22 mouse cellular contexts compared by ENCODE assay signal in genomic region chr9:121293187-121293586, GRCm38 (mm10). TPM values are rescaled to one million over a fixed set of nuclear protein-coding genes. Genes with fewer than 3 reads are reported as not detected.
DNase-seq lines count a peak whose midpoint lies in the region; ATAC-seq and TF ChIP-seq lines count a peak whose summit lies in the region.
"Had no signal": no experiment of that assay in that cellular context is flagged by ENCODE, and none has a peak within 500 bp of the region (broad histone marks: within the 10 kb centered on the region; RNA-seq: fewer than 3 reads in every experiment).

No protein-coding gene starts in this region.

- peak; percentile 80 for DNase-seq in heart, adult 11 months
- peak; percentile 37 for DNase-seq in testis, postnatal 10 days (ENCODE audit: low spot score)
- no peak for DNase-seq in testis, postnatal 14 days (ENCODE audit: low spot score)
- no peak for DNase-seq in thymus, adult 2 months
- DNase-seq: adrenal gland, adult 8-10 months; adrenal gland, postnatal 14 days; adrenal gland, postnatal 36 days; cerebellum, adult 18-20 months; cerebellum, adult 8-10 months; cerebellum, adult 9-11 months; cerebellum, postnatal 25 days; forebrain, postnatal 0 days had no signal

- H3K9me3 ChIP-seq in heart, embryonic 12.5 days (replicated peaks): peaks cover 11% of the 10 kb centered on the region; the same call in 1 of the 2 replicates
- H3K9me3 ChIP-seq: embryonic facial prominence, embryonic 12.5 days; forebrain, embryonic 13.5 days; forebrain, embryonic 15.5 days had no signal

- no peak overlapping the region for H3K27ac ChIP-seq in heart, embryonic 12.5 days (ENCODE audit: poor library complexity, severe bottlenecking)
- no peak overlapping the region for H3K27ac ChIP-seq in thymus, adult 2 months (ENCODE audit: control insufficient read depth, insufficient read depth, low read length)
- H3K27ac ChIP-seq: embryonic facial prominence, embryonic 10.5 days; embryonic facial prominence, embryonic 12.5 days; forebrain, embryonic 13.5 days; forebrain, embryonic 15.5 days had no signal

- peaks cover 5% of the 10 kb centered on the region; the same call in 1 of the 2 replicates for H3K27me3 ChIP-seq in heart, embryonic 12.5 days (replicated peaks)
- no peaks in the 10 kb centered on the region for H3K27me3 ChIP-seq in myocyte (ENCODE audit: control insufficient read depth, insufficient read depth, insufficient read length)
- no peaks in the 10 kb centered on the region for H3K27me3 ChIP-seq in thymus, adult 2 months (ENCODE audit: control insufficient read depth, insufficient read depth, low read length)
- H3K27me3 ChIP-seq: forebrain, embryonic 15.5 days; Patski had no signal

- peaks cover 4% of the 10 kb centered on the region for H3K79me2 ChIP-seq in myocyte (ENCODE audit: control insufficient read depth, insufficient read depth)

- no peak overlapping the region for H3K4me2 ChIP-seq in heart, embryonic 12.5 days
- H3K4me2 ChIP-seq in myocyte (ENCODE audit: low read depth): peak overlapping the region; percentile 30
- H3K4me2 ChIP-seq: embryonic facial prominence, embryonic 12.5 days; forebrain, embryonic 13.5 days; forebrain, embryonic 15.5 days had no signal

- no peak overlapping the region for H3K4me3 ChIP-seq in heart, embryonic 12.5 days
- H3K4me3 ChIP-seq in myocyte: no peak overlapping the region
- no peak overlapping the region for H3K4me3 ChIP-seq in thymus, adult 2 months (ENCODE audit: control insufficient read depth, insufficient read depth, low read length)
- H3K4me3 ChIP-seq: embryonic facial prominence, embryonic 10.5 days; embryonic facial prominence, embryonic 12.5 days; forebrain, embryonic 13.5 days; forebrain, embryonic 15.5 days had no signal

- ATAC-seq in heart, embryonic 12.5 days (ENCODE audit: insufficient number of reproducible peaks, low FRiP score): no peak
- ATAC-seq: activated CD4-positive, CD25-positive, alpha-beta regulatory T cell, adult 4 months; CD4-positive, CD25-positive, alpha-beta regulatory T cell, adult 4 months; forebrain, embryonic 13.5 days; forebrain, embryonic 15.5 days; forebrain, postnatal 0 days; Patski had no signal

- no peaks in the 10 kb centered on the region for H3K36me3 ChIP-seq in heart, embryonic 12.5 days
- no peaks in the 10 kb centered on the region for H3K36me3 ChIP-seq in myocyte (ENCODE audit: control insufficient read depth, insufficient read depth)
- H3K36me3 ChIP-seq in thymus, adult 2 months (ENCODE audit: control insufficient read depth, insufficient read depth, low read length): no peaks in the 10 kb centered on the region
- H3K36me3 ChIP-seq: embryonic facial prominence, embryonic 10.5 days; embryonic facial prominence, embryonic 12.5 days; forebrain, embryonic 15.5 days; G1E had no signal

- WGBS in heart, embryonic 12.5 days: 75% methylated on average over 7 of the region's 7 CpGs
- 85% methylated on average over 7 of the region's 7 CpGs for WGBS in thymus, adult 2 months

- no peak overlapping the region for H3ac ChIP-seq in myocyte (ENCODE audit: control insufficient read depth, insufficient read length)

- no peak overlapping the region for H3K9ac ChIP-seq in heart, embryonic 12.5 days
- H3K9ac ChIP-seq: embryonic facial prominence, embryonic 12.5 days; forebrain, embryonic 13.5 days; forebrain, embryonic 15.5 days; forebrain, postnatal 0 days had no signal

- no peaks in the 10 kb centered on the region for H3K4me1 ChIP-seq in heart, embryonic 12.5 days (replicated peaks)
- H3K4me1 ChIP-seq in thymus, adult 2 months (replicated peaks; ENCODE audit: control insufficient read depth, insufficient read depth, low read length): peaks cover 4% of the 10 kb centered on the region

- no peak for TF ChIP-seq POLR2A in myocyte (IDR thresholded peaks at IDR 0.05; ENCODE audit: insufficient read length, low read depth)
- TF ChIP-seq POLR2A in thymus, adult 2 months (IDR thresholded peaks at IDR 0.05; ENCODE audit: control insufficient read depth, extremely low read depth, insufficient read depth, low read length, poor library complexity): no peak

- TF ChIP-seq CTCF in thymus, adult 2 months (IDR thresholded peaks at IDR 0.05; ENCODE audit: borderline replicate concordance, control insufficient read depth, extremely low read depth, insufficient read depth, low read length, poor library complexity): no peak

TF ChIP-seq in myocyte, 11 proteins besides CTCF, POLR2A, EP300 and RAD21:
- no peak for TF ChIP-seq SRF (IDR thresholded peaks at IDR 0.05; ENCODE audit: control insufficient read depth, insufficient read length, low read depth)
- TF ChIP-seq MAX (IDR thresholded peaks at IDR 0.05; ENCODE audit: low read depth): no peak
- TF ChIP-seq E2F4 (IDR thresholded peaks at IDR 0.05; ENCODE audit: insufficient read depth): no peak
- TF ChIP-seq MYOD1 (IDR thresholded peaks at IDR 0.05; ENCODE audit: control insufficient read depth in 1 of 3, insufficient read length in 2 of 3, low read depth in 2 of 3): peak in 2 of 3 experiments; percentile 82 to 84
- TF ChIP-seq TCF3 (IDR thresholded peaks at IDR 0.05; ENCODE audit: insufficient read length, low read depth): peak; percentile 48
- TF ChIP-seq CEBPB (IDR thresholded peaks at IDR 0.05; ENCODE audit: insufficient read depth, poor library complexity, severe bottlenecking): no peak
- no peak for TF ChIP-seq USF1 (IDR thresholded peaks at IDR 0.05; ENCODE audit: low read depth)
- no peak for TF ChIP-seq REST (IDR thresholded peaks at IDR 0.05; ENCODE audit: insufficient read depth, insufficient read length)
- TF ChIP-seq POLR2AphosphoS2 (IDR thresholded peaks at IDR 0.05; ENCODE audit: insufficient read length, low read depth): no peak
- TF ChIP-seq MYOG (IDR thresholded peaks at IDR 0.05; ENCODE audit: control insufficient read depth in 1 of 3, insufficient read depth in 1 of 3, insufficient read length in 2 of 3, low read depth in 2 of 3): peak; percentile 42 to 82 (median 44)
- peak; percentile 60 for TF ChIP-seq TCF12 (IDR thresholded peaks at IDR 0.05; ENCODE audit: insufficient read depth, poor library complexity, severe bottlenecking)

RNA-seq across cellular contexts. Expression of gene Trak1, which starts 4.1 kb away (rescaled TPM):
- polyA plus RNA-seq in heart, embryonic 12.5 days (2016; fragmentation: Nextera tagmentation; extraction: Ambion mirVana): 37.3 and 42.0 TPM in 2 replicates
- polyA plus RNA-seq in myocyte (2012; fragmentation: generic; extraction: Trizol): 60.8 TPM
- 96.5 and 103 TPM in 2 replicates for polyA plus RNA-seq in thymus, adult 2 months (2012; rRNA removed)

RNA-seq across cellular contexts. Expression of gene Ulk4, which starts 16.2 kb away (rescaled TPM):
- polyA plus RNA-seq in heart, embryonic 12.5 days (2016; fragmentation: Nextera tagmentation; extraction: Ambion mirVana): 97.4 and 111 TPM in 2 replicates
- 0.85 TPM for polyA plus RNA-seq in myocyte (2012; fragmentation: generic; extraction: Trizol)
- polyA plus RNA-seq in thymus, adult 2 months (2012; rRNA removed): 1.4 and 2.9 TPM in 2 replicates

Comparison
In these comparisons a context has a peak if more than half of its experiments do, and no peak if none do; other contexts are left out.
1. DNase-seq: peak in heart, adult 11 months (single experiment) and testis, postnatal 10 days (single experiment); none in testis, postnatal 14 days (single experiment) and thymus, adult 2 months (single experiment).
2. RNA of gene Ulk4, which starts 16.2 kb away (polyA plus RNA-seq): 97.4 to 111 TPM in heart, embryonic 12.5 days; 1.4 to 2.9 TPM in thymus, adult 2 months and 0.85 TPM in myocyte (single experiment); every median in the first group is over 10 times any median in the second.